Mouse (Mus musculus) megakaryocyte, adult 5-6 weeks (primary cell): ENCODE measurements at regions not wholly inside any gene's neighbourhood (a gene's known extent, or its start where the extent isn't known, plus 50 kb on each side); places are given as distances from the start of the nearest gene placed in this dataset.

Source experiments
- ATAC-seq: 2 replicates; pipeline ENCODE4 v1.8.0; 2016; ENCODE audit warnings: mild to moderate bottlenecking, inconsistent platforms; ENCODE audit not compliant: poor library complexity, severe bottlenecking

GRCm38 (mm10) chr1:143946933-143947332, 57.0 kb downstream of the Rgs2 start:
- ATAC-seq = peak; percentile 72

- ATAC-seq = peak; percentile 58
Observed at GRCm38 (mm10) chr1:143941465-143941864, 62.5 kb downstream of the Rgs2 start.

GRCm38 (mm10) chr1:143939511-143939910, 64.5 kb downstream of the Rgs2 start:
- ATAC-seq = no peak

- ATAC-seq = no peak
Observed at GRCm38 (mm10) chr1:143938569-143938968, 65.4 kb downstream of the Rgs2 start.

GRCm38 (mm10) chr1:143930798-143931197, 73.2 kb downstream of the Rgs2 start:
- no peak for ATAC-seq

- 0 out of 2 replicates have a peak, but pooled peaks have one; percentile 3 for ATAC-seq
Observed at GRCm38 (mm10) chr1:143929567-143930165, 74.3 kb downstream of the Rgs2 start.

GRCm38 (mm10) chr1:143922499-143922898, 81.5 kb downstream of the Rgs2 start:
- no peak for ATAC-seq

GRCm38 (mm10) chr1:143920256-143920655, 83.7 kb downstream of the Rgs2 start:
- ATAC-seq = no peak

- peak; percentile 47 for ATAC-seq
Observed at GRCm38 (mm10) chr1:143918949-143919348, 85.0 kb downstream of the Rgs2 start.

- peak; percentile 69 for ATAC-seq
Observed at GRCm38 (mm10) chr1:143918146-143918774, 85.7 kb downstream of the Rgs2 start.

- 0 out of 2 replicates have a peak, but pooled peaks have one; percentile 12 for ATAC-seq
Observed at GRCm38 (mm10) chr1:143917623-143918022, 86.3 kb downstream of the Rgs2 start.

- peak; percentile 72 for ATAC-seq
Observed at GRCm38 (mm10) chr1:143916587-143916986, 87.4 kb downstream of the Rgs2 start.

GRCm38 (mm10) chr1:143912586-143912985, 91.4 kb downstream of the Rgs2 start:
- ATAC-seq = no peak

- no peak for ATAC-seq
Observed at GRCm38 (mm10) chr1:143911230-143911629, 92.7 kb downstream of the Rgs2 start.

- ATAC-seq = no peak
Observed at GRCm38 (mm10) chr1:143910530-143910929, 93.4 kb downstream of the Rgs2 start.

GRCm38 (mm10) chr1:143907312-143907711, 96.6 kb downstream of the Rgs2 start:
- no peak for ATAC-seq

GRCm38 (mm10) chr1:143906881-143907280, 97.1 kb downstream of the Rgs2 start:
- 0 out of 2 replicates have a peak, but pooled peaks have one; percentile 27 for ATAC-seq

GRCm38 (mm10) chr1:143903985-143904384, 100.0 kb downstream of the Rgs2 start:
- no peak for ATAC-seq

GRCm38 (mm10) chr1:143903234-143903633, 100.7 kb downstream of the Rgs2 start:
- peak; percentile 53 for ATAC-seq

- ATAC-seq = no peak
Observed at GRCm38 (mm10) chr1:143901127-143901920, 102.6 kb downstream of the Rgs2 start.

- peak; percentile 89 for ATAC-seq
Observed at GRCm38 (mm10) chr1:143888510-143888909, 111.4 kb downstream of the Uchl5 start.

GRCm38 (mm10) chr1:143888065-143888464, 111.0 kb downstream of the Uchl5 start:
- ATAC-seq = no peak
